Mouse (Mus musculus) thymus, adult 2 months (tissue): ENCODE results near the gene Eef1a2. TPM values are rescaled to one million over a fixed set of nuclear protein-coding genes. Genes with fewer than 3 reads are reported as not detected.

Experiments used
- DNase-seq: peaks from one replicate; pipeline ENCODE4 v3.0.0; 2021
- H3K27ac ChIP-seq: fragments of 200-500 bp; 2 replicates; pipeline ENCODE4 v1.5.1; 2012; ENCODE audit warnings: low read length, control low read depth; ENCODE audit not compliant: control insufficient read depth, insufficient read depth
- H3K27me3 ChIP-seq: fragments of 200-500 bp; 2 replicates; pipeline ENCODE4 v1.6.1; 2012; ENCODE audit warnings: mild to moderate bottlenecking, low read length, moderate library complexity, mixed read lengths; ENCODE audit not compliant: control insufficient read depth, insufficient read depth
- H3K36me3 ChIP-seq: fragments of 200-500 bp; 2 replicates; pipeline ENCODE4 v1.6.1; 2012; ENCODE audit warnings: mild to moderate bottlenecking, low read length, moderate library complexity; ENCODE audit not compliant: control insufficient read depth, insufficient read depth
- H3K4me1 ChIP-seq: fragments of 200-500 bp; replicated peaks from 2 replicates; pipeline ENCODE4 v1.6.1; 2012; ENCODE audit warnings: low read length; ENCODE audit not compliant: control insufficient read depth, insufficient read depth
- H3K4me3 ChIP-seq: fragments of 200-500 bp; 2 replicates; pipeline ENCODE4 v1.5.1; 2012; ENCODE audit warnings: mild to moderate bottlenecking, low read length, control low read depth, moderate library complexity; ENCODE audit not compliant: control insufficient read depth, insufficient read depth
- CTCF ChIP-seq: fragments of 200-500 bp; IDR thresholded peaks from 2 replicates; pipeline ENCODE4 v1.5.1; 2012; ENCODE audit warnings: mild to moderate bottlenecking, control low read depth, low read length, moderate library complexity, borderline replicate concordance; ENCODE audit not compliant: control insufficient read depth, poor library complexity, insufficient read depth; ENCODE audit errors: extremely low read depth
- POLR2A ChIP-seq: fragments of 200-500 bp; IDR thresholded peaks from 2 replicates; pipeline ENCODE4 v1.6.1; 2012; ENCODE audit warnings: mild to moderate bottlenecking, low read length, control low read depth, moderate library complexity; ENCODE audit not compliant: control insufficient read depth, poor library complexity, insufficient read depth; ENCODE audit errors: extremely low read depth
- WGBS: fragments of 180-500 bp; shearing (Covaris S2); methylation state at CpG from one replicate; pipeline ENCODE4 v1.1.7; 2018; 5-methylcytosine and 5-hydroxymethylcytosine counted together
- polyA plus RNA-seq: library from polyadenylated mRNA; depleted of rRNA; stranded (reverse); fragments of >200 nt; gene quantifications from 2 replicates; pipeline ENCODE4 v1.2.3, GENCODE M21; 2012; rRNA removed

Eef1a2 gene
- polyA plus RNA-seq, 1 experiment: 42.5 TPM

DNA sequence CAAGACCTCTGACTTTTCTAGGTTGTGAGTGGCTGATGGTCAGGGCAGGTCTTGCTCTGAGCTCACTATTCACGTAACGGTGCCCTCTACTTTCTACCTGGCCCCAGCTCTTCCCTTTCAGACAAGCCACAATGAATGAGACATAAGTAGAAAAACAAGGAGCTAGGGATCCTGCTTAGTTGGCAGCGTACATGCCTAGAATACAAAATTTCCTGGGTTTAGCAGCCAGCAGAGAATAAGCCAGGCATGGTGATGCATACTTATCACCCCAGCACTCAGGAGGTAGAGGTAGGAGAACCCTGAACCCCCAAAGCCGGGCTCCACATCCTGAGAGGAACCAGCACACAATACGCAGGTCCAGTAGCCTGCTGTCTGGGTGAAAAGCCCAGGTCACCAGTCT is 40.4 kb downstream of the Eef1a2 start:
- DNase-seq: no peak
- no peak overlapping the region for H3K4me3 ChIP-seq
- no peaks in the 10 kb centered on the region for H3K36me3 ChIP-seq
- no peak overlapping the region for H3K27ac ChIP-seq
- 83% methylated on average over 5 of the region's 5 CpGs for WGBS
- no peaks in the 10 kb centered on the region for H3K4me1 ChIP-seq
- no peaks in the 10 kb centered on the region for H3K27me3 ChIP-seq
- TF ChIP-seq CTCF (no peak), POLR2A (no peak)

DNA sequence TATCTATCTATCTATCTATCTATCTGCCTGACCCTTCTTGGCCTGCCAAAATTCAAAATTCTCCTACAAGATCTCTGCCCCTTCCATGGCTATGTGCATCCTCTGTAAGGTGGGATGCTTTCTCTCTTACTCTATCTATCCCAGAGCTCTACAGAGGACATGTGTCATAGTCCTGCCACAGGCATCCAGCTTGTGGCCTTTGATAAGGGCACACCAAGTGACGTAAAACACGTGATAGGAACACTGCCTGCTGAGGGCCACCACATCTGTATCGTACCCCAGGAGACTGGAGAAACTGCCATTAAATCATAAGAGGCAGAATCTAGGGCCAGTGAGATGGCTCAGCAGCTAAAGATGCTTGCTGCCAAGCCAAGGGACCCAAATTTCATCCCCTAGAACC is 41.4 kb downstream of the Eef1a2 start:
- no peak overlapping the region for H3K4me3 ChIP-seq
- H3K27me3 ChIP-seq: no peaks in the 10 kb centered on the region
- H3K27ac ChIP-seq: no peak overlapping the region
- TF ChIP-seq POLR2A (no peak), CTCF (no peak)
- H3K4me1 ChIP-seq: no peaks in the 10 kb centered on the region
- 83% methylated on average over 3 of the region's 3 CpGs for WGBS
- no peaks in the 10 kb centered on the region for H3K36me3 ChIP-seq
- no peak for DNase-seq

DNA sequence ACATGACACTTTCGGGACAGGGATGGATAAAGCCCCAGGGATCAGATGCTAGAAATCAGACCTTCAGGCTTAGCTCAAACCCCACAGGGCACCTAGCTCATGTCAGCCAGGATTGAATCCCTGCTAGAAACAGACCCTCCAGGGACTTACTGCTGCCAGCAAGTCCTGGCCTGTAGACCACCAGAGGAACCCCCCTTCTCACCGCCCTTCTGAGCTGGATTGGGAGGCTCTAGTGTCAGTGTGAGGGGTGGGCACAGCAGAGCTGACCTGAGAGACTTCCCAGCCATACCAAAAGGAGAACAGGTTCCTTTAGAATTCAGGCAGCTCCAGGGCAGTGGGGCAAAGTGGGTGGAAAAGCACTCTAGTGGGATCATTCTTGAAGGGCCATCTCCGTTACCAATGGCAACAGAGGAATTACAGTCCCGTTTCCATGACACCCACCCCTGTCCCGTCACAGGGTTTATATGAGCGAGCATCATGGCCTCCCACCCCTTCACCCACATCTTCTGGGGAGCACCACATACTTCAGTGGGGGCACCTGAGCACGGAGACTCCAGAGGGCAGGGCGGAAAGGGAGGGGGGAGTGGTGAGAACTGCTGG is 43.0 kb downstream of the Eef1a2 start:
- Histone ChIP-seq H3K27me3 (no peaks in the 10 kb centered on the region), H3K36me3 (no peaks in the 10 kb centered on the region), H3K4me3 (no peak overlapping the region), H3K4me1 (no peaks in the 10 kb centered on the region), H3K27ac (no peak overlapping the region)
- no peak for DNase-seq
- TF ChIP-seq CTCF (no peak), POLR2A (no peak)
- WGBS: 81% methylated on average over 8 of the region's 8 CpGs

DNA sequence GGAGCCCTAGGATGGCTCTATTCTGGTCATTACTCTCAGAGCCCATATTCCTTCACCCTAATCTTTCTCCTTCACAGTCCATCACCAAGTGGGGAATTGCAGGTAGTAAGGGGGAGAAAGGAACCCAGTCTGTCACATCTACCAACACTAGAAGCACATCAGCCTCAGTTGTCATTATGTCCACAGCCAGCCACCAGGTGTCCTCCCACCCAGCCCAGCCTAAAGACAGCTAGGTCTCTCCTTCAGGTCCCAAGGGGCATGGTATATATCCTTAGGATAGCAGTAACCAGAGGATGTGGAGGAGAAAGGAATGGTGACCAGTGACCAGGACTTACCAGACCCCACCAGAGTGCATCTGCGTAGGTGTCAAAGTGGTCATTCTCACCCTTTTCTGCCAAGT is 45.1 kb downstream of the Eef1a2 start:
- Histone ChIP-seq H3K27me3 (no peaks in the 10 kb centered on the region), H3K4me3 (no peak overlapping the region), H3K27ac (no peak overlapping the region), H3K36me3 (no peaks in the 10 kb centered on the region), H3K4me1 (no peaks in the 10 kb centered on the region)
- WGBS: 91% methylated on average over 1 of the region's 1 CpGs
- no peak for TF ChIP-seq CTCF
- TF ChIP-seq POLR2A: no peak
- DNase-seq: no peak

DNA sequence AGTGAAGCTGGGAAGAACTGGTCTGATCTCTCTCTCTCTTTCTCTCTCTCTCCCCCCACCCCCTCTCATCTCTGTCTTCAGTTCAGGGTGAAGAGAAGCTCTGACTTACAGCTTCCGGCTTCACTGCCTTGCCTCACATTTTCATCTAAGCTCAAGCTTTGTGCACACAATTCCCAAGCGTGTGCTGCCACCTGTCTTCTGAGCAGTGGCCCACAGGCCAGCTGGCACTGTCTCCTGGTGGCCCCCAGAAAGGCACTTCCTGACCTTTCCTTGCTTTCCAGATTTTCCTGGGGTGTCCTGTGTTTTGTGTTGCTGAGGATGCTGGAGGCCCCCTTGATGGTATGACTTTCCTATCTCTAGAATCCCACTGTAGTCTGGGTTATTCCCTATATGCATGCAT is 52.7 kb downstream of the Eef1a2 start:
- no peak for DNase-seq
- Histone ChIP-seq H3K4me1 (no peaks in the 10 kb centered on the region), H3K27me3 (no peaks in the 10 kb centered on the region), H3K36me3 (no peaks in the 10 kb centered on the region), H3K4me3 (no peak overlapping the region), H3K27ac (no peak overlapping the region)
- TF ChIP-seq CTCF: no peak
- no peak for TF ChIP-seq POLR2A
- WGBS: 75% methylated on average over 2 of the region's 2 CpGs

DNA sequence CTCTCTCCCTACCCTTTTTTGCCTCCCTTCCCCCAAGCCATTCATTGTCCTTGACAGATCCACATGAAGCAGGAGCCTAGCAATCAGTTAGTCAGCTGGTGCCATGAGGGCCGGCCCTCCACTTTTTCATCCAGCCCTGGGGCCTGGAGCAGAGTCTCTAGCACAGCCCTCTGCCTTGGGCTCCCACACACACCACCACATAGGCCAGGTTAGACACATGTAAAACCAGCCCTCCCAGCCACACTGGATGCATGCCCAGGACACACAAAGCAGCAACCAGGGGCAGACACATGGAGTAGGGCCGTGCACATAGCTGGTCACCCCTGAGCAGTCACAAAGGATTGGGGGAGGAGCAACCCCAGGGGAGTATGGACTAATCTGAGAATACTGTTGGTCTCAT is 54.7 kb downstream of the Eef1a2 start:
- H3K36me3 ChIP-seq: no peaks in the 10 kb centered on the region
- no peak for DNase-seq
- TF ChIP-seq POLR2A: no peak
- no peak for TF ChIP-seq CTCF
- no peaks in the 10 kb centered on the region for H3K4me1 ChIP-seq
- H3K4me3 ChIP-seq: no peak overlapping the region
- 60% methylated on average over 2 of the region's 2 CpGs for WGBS
- H3K27me3 ChIP-seq: no peaks in the 10 kb centered on the region
- no peak overlapping the region for H3K27ac ChIP-seq

DNA sequence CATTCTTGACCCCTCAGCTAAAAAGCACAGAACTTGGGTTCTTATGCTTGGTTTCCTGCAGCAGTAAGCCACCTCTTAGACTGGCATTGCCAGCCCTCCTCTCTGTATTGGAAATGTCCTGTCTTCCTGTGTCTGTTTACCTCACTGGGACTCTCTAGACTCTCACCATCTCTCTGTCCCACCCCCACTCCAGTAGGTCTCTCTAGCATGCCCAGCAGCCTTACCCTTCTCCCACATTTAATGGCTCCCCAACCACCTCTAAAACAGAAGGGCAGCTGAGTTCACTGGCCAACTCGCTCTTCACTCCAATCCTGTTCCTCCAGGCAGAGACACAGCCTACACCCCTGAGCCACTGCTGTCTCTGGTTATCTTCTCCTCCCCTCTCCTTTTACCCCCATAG is 55.2 kb downstream of the Eef1a2 start:
- no peaks in the 10 kb centered on the region for H3K4me1 ChIP-seq
- no peak overlapping the region for H3K4me3 ChIP-seq
- H3K27ac ChIP-seq: no peak overlapping the region
- H3K36me3 ChIP-seq: no peaks in the 10 kb centered on the region
- TF ChIP-seq POLR2A: no peak
- no peak for TF ChIP-seq CTCF
- 85% methylated on average over 1 of the region's 1 CpGs for WGBS
- no peak for DNase-seq
- H3K27me3 ChIP-seq: no peaks in the 10 kb centered on the region

DNA sequence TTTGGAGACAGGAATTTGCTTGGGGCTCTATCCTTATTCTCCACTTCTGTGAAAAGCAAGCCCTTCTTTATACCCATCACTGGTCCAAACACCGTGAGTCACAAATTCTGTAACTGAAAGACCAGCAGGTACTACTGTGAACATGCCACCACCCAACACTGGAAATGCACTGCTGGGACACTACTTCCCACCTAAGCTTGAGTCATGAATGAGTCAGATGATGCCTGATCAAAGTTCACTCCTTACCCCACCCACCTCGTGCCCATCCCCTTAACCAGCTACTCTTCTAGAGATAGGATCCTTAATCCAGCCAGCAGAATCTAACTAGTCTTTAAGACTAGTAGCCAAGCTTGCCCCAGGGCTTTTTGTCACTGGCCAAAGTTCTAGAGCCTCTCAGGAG is 56.7 kb downstream of the Eef1a2 start:
- 89% methylated on average over 2 of the region's 2 CpGs for WGBS

More for the DNA sequence above, 56.7 kb downstream of the Eef1a2 start:
- Histone ChIP-seq H3K4me3 (no peak overlapping the region), H3K27me3 (no peaks in the 10 kb centered on the region), H3K36me3 (no peaks in the 10 kb centered on the region), H3K4me1 (no peaks in the 10 kb centered on the region), H3K27ac (no peak overlapping the region)
- no peak for DNase-seq
- TF ChIP-seq CTCF (no peak), POLR2A (no peak)

Other genes starting within 250 kb of the Eef1a2 start
- 76.7 and 78.3 TPM in 2 replicates for gene Ythdf1, start 236.1 kb downstream of the Eef1a2 start, polyA plus RNA-seq
- gene Birc7, start 228.0 kb downstream of the Eef1a2 start, polyA plus RNA-seq: 0.08 and 0.19 TPM in 2 replicates
- gene Nkain4, start 202.3 kb downstream of the Eef1a2 start, polyA plus RNA-seq: 12.5 and 24.6 TPM in 2 replicates
- gene Arfgap1, start 189.8 kb downstream of the Eef1a2 start, polyA plus RNA-seq: 65.5 and 68.4 TPM in 2 replicates
- gene Col20a1, start 170.5 kb downstream of the Eef1a2 start, polyA plus RNA-seq: 2.5 and 3.3 TPM in 2 replicates
- 0.18 and 0.27 TPM in 2 replicates for gene Chrna4, start 113.5 kb downstream of the Eef1a2 start, polyA plus RNA-seq
- 0.24 and 0.32 TPM in 2 replicates for gene Kcnq2, start 21.7 kb downstream of the Eef1a2 start, polyA plus RNA-seq
- gene Ppdpf, start 30.2 kb upstream of the Eef1a2 start, polyA plus RNA-seq: 191 and 219 TPM in 2 replicates
- 0.22 and 0.32 TPM in 2 replicates for gene Ptk6, start 45.8 kb upstream of the Eef1a2 start, polyA plus RNA-seq
- 0.71 and 0.86 TPM in 2 replicates for gene Srms, start 56.2 kb upstream of the Eef1a2 start, polyA plus RNA-seq
- 0.85 and 0.88 TPM in 2 replicates for gene Fndc11, start 63.0 kb upstream of the Eef1a2 start, polyA plus RNA-seq
- 106 and 116 TPM in 2 replicates for gene Helz2, start 85.0 kb upstream of the Eef1a2 start, polyA plus RNA-seq
- 60.8 and 62.4 TPM in 2 replicates for gene Gmeb2, start 131.0 kb upstream of the Eef1a2 start, polyA plus RNA-seq
- 0.15 TPM in 1 of 2 replicates, not detected in the other for gene Stmn3, start 157.5 kb upstream of the Eef1a2 start, polyA plus RNA-seq
- 110 and 119 TPM in 2 replicates for gene Rtel1, start 162.7 kb upstream of the Eef1a2 start, polyA plus RNA-seq
- gene Zgpat, start 207.9 kb upstream of the Eef1a2 start, polyA plus RNA-seq: 87.6 and 91.9 TPM in 2 replicates
- gene Arfrp1, start 208.4 kb upstream of the Eef1a2 start, polyA plus RNA-seq: 60.9 and 69.6 TPM in 2 replicates
- 263 and 268 TPM in 2 replicates for gene Lime1, start 223.1 kb upstream of the Eef1a2 start, polyA plus RNA-seq